Mouse (Mus musculus) lung, postnatal 25 days (tissue): ENCODE results near the gene Asrgl1.
"Not testable (repeated sequence)": the region's sequence is repeated elsewhere in the genome, so short reads cannot be mapped to it uniquely, and the experiment has no call there.

Source experiments
- DNase-seq: peaks from one replicate; pipeline ENCODE4 v3.0.0; 2022; ENCODE audit warnings: low spot score

Gene Asrgl1

GRCm38 (mm10) chr19:9135512-9136331, at the start of gene Asrgl1:
Asrgl1 (minus strand) TSS chr19:9135636.
- DNase-seq, result peak; percentile 87

GRCm38 (mm10) chr19:9146214-9146613, 10.8 kb upstream of the Asrgl1 start:
- no peak for DNase-seq

GRCm38 (mm10) chr19:9143639-9144125, 8.2 kb upstream of the Asrgl1 start:
- no peak for DNase-seq

GRCm38 (mm10) chr19:9143230-9143629, 7.8 kb upstream of the Asrgl1 start:
- DNase-seq, result no peak

- not testable (repeated sequence) for DNase-seq
Measured at GRCm38 (mm10) chr19:9140361-9140760, 4.9 kb upstream of the Asrgl1 start.

- DNase-seq, result no peak
Measured at GRCm38 (mm10) chr19:9137159-9137558, 1.7 kb upstream of the Asrgl1 start.

GRCm38 (mm10) chr19:9134746-9135511, 507 bp downstream of the Asrgl1 start:
- peak; percentile 19 for DNase-seq

GRCm38 (mm10) chr19:9129996-9130395, 5.4 kb downstream of the Asrgl1 start:
- no peak for DNase-seq

GRCm38 (mm10) chr19:9128499-9129194, 6.8 kb downstream of the Asrgl1 start:
- DNase-seq, result no peak

- not testable (repeated sequence) for DNase-seq
Measured at GRCm38 (mm10) chr19:9123986-9124385, 11.4 kb downstream of the Asrgl1 start.

- no peak for DNase-seq
Measured at GRCm38 (mm10) chr19:9122390-9122789, 13.0 kb downstream of the Asrgl1 start.

- DNase-seq, result no peak
Measured at GRCm38 (mm10) chr19:9119655-9120425, 15.6 kb downstream of the Asrgl1 start.

- no peak for DNase-seq
Measured at GRCm38 (mm10) chr19:9117275-9117674, 18.2 kb downstream of the Asrgl1 start.

- no peak for DNase-seq
Measured at GRCm38 (mm10) chr19:9116268-9116667, 19.2 kb downstream of the Asrgl1 start.

GRCm38 (mm10) chr19:9112043-9112442, 23.4 kb downstream of the Asrgl1 start:
- DNase-seq, result no peak

- peak; percentile 82 for DNase-seq
Measured at GRCm38 (mm10) chr19:9110182-9110869, 25.1 kb downstream of the Asrgl1 start.

GRCm38 (mm10) chr19:9108536-9108935, 26.9 kb downstream of the Asrgl1 start:
- no peak for DNase-seq

- DNase-seq, result peak; percentile 75
Measured at GRCm38 (mm10) chr19:9107379-9107755, 28.1 kb downstream of the Asrgl1 start.

- DNase-seq, result no peak
Measured at GRCm38 (mm10) chr19:9106751-9107378, 28.6 kb downstream of the Asrgl1 start.

- DNase-seq, result no peak
Measured at GRCm38 (mm10) chr19:9106096-9106495, 29.3 kb downstream of the Asrgl1 start.
